Mouse (Mus musculus): ENCODE measurements at regions not wholly inside any gene's neighbourhood (a gene's known extent, or its start where the extent isn't known, plus 50 kb on each side); places are given as distances from the start of the nearest gene placed in this dataset.

GRCm38 (mm10) chr5:118421884-118422821 lies 138.3 kb upstream of the Med13l start:
- in situ Hi-C loops (cut with MboI, MseI): no loop called here

GRCm38 (mm10) chr5:118424177-118424576 lies 136.3 kb upstream of the Med13l start:
- in situ Hi-C loops (cut with MboI, MseI): no loop called here

GRCm38 (mm10) chr5:118424764-118425568 lies 135.5 kb upstream of the Med13l start:
- in situ Hi-C loops (cut with MboI, MseI): no loop called here

GRCm38 (mm10) chr5:118426673-118427072 lies 133.8 kb upstream of the Med13l start:
- in situ Hi-C loops (cut with MboI, MseI): no loop called here

GRCm38 (mm10) chr5:118428323-118429095 lies 132.0 kb upstream of the Med13l start:
- in situ Hi-C loops (cut with MboI, MseI): no loop called here

- in situ Hi-C loops (cut with MboI, MseI): no loop called here
Measured at GRCm38 (mm10) chr5:118433599-118433998, 126.9 kb upstream of the Med13l start.

- in situ Hi-C loops (cut with MboI, MseI): no loop called here
Measured at GRCm38 (mm10) chr5:118434718-118435555, 125.5 kb upstream of the Med13l start.

GRCm38 (mm10) chr5:118435556-118435950 lies 124.9 kb upstream of the Med13l start:
- in situ Hi-C loops (cut with MboI, MseI): no loop called here

- in situ Hi-C loops (cut with MboI, MseI): no loop called here
Measured at GRCm38 (mm10) chr5:118436035-118436434, 124.4 kb upstream of the Med13l start.

GRCm38 (mm10) chr5:118436474-118437306 lies 123.8 kb upstream of the Med13l start:
- in situ Hi-C loops (cut with MboI, MseI): no loop called here

GRCm38 (mm10) chr5:118437307-118437610 lies 123.2 kb upstream of the Med13l start:
- in situ Hi-C loops (cut with MboI, MseI): no loop called here

- in situ Hi-C loops (cut with MboI, MseI): no loop called here
Measured at GRCm38 (mm10) chr5:118438016-118438415, 122.5 kb upstream of the Med13l start.

- in situ Hi-C loops (cut with MboI, MseI): no loop called here
Measured at GRCm38 (mm10) chr5:118444538-118445251, 115.8 kb upstream of the Med13l start.

GRCm38 (mm10) chr5:118445252-118445987 lies 115.1 kb upstream of the Med13l start:
- in situ Hi-C loops (cut with MboI, MseI): no loop called here

GRCm38 (mm10) chr5:118445988-118446280 lies 114.5 kb upstream of the Med13l start:
- in situ Hi-C loops (cut with MboI, MseI): no loop called here

- in situ Hi-C loops (cut with MboI, MseI): no loop called here
Measured at GRCm38 (mm10) chr5:118446878-118447277, 113.6 kb upstream of the Med13l start.

GRCm38 (mm10) chr5:118447366-118447765 lies 113.1 kb upstream of the Med13l start:
- in situ Hi-C loops (cut with MboI, MseI): no loop called here

- in situ Hi-C loops (cut with MboI, MseI): no loop called here
Measured at GRCm38 (mm10) chr5:118448884-118449515, 111.5 kb upstream of the Med13l start.
